17 mouse cellular contexts compared by ENCODE assay signal in genomic region chr12:116594457-116594856, GRCm38 (mm10).
DNase-seq lines count a peak whose midpoint lies in the region; ATAC-seq lines count a peak whose summit lies in the region.
"Had no signal": no experiment of that assay in that cellular context is flagged by ENCODE, and none has a peak within 500 bp of the region (broad histone marks: within the 10 kb centered on the region; RNA-seq: fewer than 3 reads in every experiment).

No protein-coding gene starts in this region.

- H3K4me1 ChIP-seq in neural tube, embryonic 12.5 days: peaks cover 10% of the 10 kb centered on the region
- H3K4me1 ChIP-seq in hindbrain, embryonic 14.5 days (replicated peaks; ENCODE audit: control insufficient read depth, insufficient read depth, low read length): peaks cover 26% of the 10 kb centered on the region
- peaks cover 32% of the 10 kb centered on the region for H3K4me1 ChIP-seq in neural tube, embryonic 15.5 days
- H3K4me1 ChIP-seq: intestine, embryonic 15.5 days; liver, embryonic 12.5 days had no signal

- no peak overlapping the region for H3K27ac ChIP-seq in neural tube, embryonic 12.5 days
- peak overlapping the region; percentile 21; the same call in 1 of the 2 replicates for H3K27ac ChIP-seq in hindbrain, embryonic 14.5 days
- peak overlapping the region; percentile 67 for H3K27ac ChIP-seq in neural tube, embryonic 15.5 days (replicated peaks)
- H3K27ac ChIP-seq: intestine, embryonic 15.5 days; limb, embryonic 10.5 days; liver, embryonic 12.5 days had no signal

- no peaks in the 10 kb centered on the region for H3K27me3 ChIP-seq in neural tube, embryonic 12.5 days (replicated peaks)
- no peaks in the 10 kb centered on the region for H3K27me3 ChIP-seq in hindbrain, embryonic 14.5 days (ENCODE audit: control insufficient read depth, insufficient read depth, low read length)
- no peaks in the 10 kb centered on the region for H3K27me3 ChIP-seq in neural tube, embryonic 15.5 days (replicated peaks)
- H3K27me3 ChIP-seq: intestine, embryonic 15.5 days; liver, embryonic 12.5 days had no signal

- no peak overlapping the region for H3K4me3 ChIP-seq in neural tube, embryonic 12.5 days
- no peak overlapping the region for H3K4me3 ChIP-seq in hindbrain, embryonic 14.5 days (replicated peaks; ENCODE audit: low read length)
- H3K4me3 ChIP-seq in neural tube, embryonic 15.5 days (replicated peaks): no peak overlapping the region
- H3K4me3 ChIP-seq: intestine, embryonic 15.5 days; limb, embryonic 10.5 days; liver, embryonic 12.5 days had no signal

- DNase-seq in heart, adult 11 months: peak; percentile 60
- no peak for DNase-seq in heart, postnatal 4 days
- no peak for DNase-seq in neural tube, embryonic 10.5 days (ENCODE audit: extremely low spot score, low spot score)
- no peak for DNase-seq in hindbrain, embryonic 14.5 days (ENCODE audit: low spot score)
- no peak for DNase-seq in embryo, embryonic 10 days (ENCODE audit: low spot score)
- no peak for DNase-seq in lung, postnatal 10 days
- DNase-seq: adrenal gland, postnatal 14 days; cerebellum, adult 8-10 months; embryo, embryonic 11 days; gastrocnemius, postnatal 36 days; kidney, postnatal 10 days; layer of hippocampus, postnatal 36 days had no signal

- no peak overlapping the region for H3K4me2 ChIP-seq in neural tube, embryonic 12.5 days (replicated peaks)
- H3K4me2 ChIP-seq in hindbrain, embryonic 14.5 days (replicated peaks): no peak overlapping the region
- no peak overlapping the region for H3K4me2 ChIP-seq in neural tube, embryonic 15.5 days
- H3K4me2 ChIP-seq: intestine, embryonic 15.5 days; liver, embryonic 12.5 days had no signal

- no peaks in the 10 kb centered on the region for H3K36me3 ChIP-seq in neural tube, embryonic 12.5 days
- H3K36me3 ChIP-seq in hindbrain, embryonic 14.5 days (replicated peaks; ENCODE audit: control insufficient read depth, insufficient read depth): no peaks in the 10 kb centered on the region
- no peaks in the 10 kb centered on the region for H3K36me3 ChIP-seq in neural tube, embryonic 15.5 days
- H3K36me3 ChIP-seq: intestine, embryonic 15.5 days; limb, embryonic 10.5 days; liver, embryonic 12.5 days had no signal

- peak; percentile 32; the same call in 1 of the 2 replicates for ATAC-seq in neural tube, embryonic 12.5 days (ENCODE audit: low FRiP score, low read depth)
- ATAC-seq in hindbrain, embryonic 14.5 days (ENCODE audit: low FRiP score): 0 out of 2 replicates have a peak, but pooled peaks have one; percentile 18
- ATAC-seq in neural tube, embryonic 15.5 days (ENCODE audit: low FRiP score): peak; percentile 53; the same call in 1 of the 2 replicates
- ATAC-seq: intestine, embryonic 15.5 days; liver, embryonic 12.5 days had no signal

- H3K9me3 ChIP-seq in neural tube, embryonic 12.5 days: no peaks in the 10 kb centered on the region
- H3K9me3 ChIP-seq in hindbrain, embryonic 14.5 days (ENCODE audit: control insufficient read depth, low read length): no peaks in the 10 kb centered on the region
- H3K9me3 ChIP-seq in neural tube, embryonic 15.5 days (replicated peaks): no peaks in the 10 kb centered on the region
- H3K9me3 ChIP-seq: intestine, embryonic 15.5 days; limb, embryonic 10.5 days; liver, embryonic 12.5 days had no signal

- 85% methylated on average over 8 of the region's 8 CpGs for WGBS in neural tube, embryonic 12.5 days
- WGBS in hindbrain, embryonic 14.5 days: 79% methylated on average over 8 of the region's 8 CpGs
- 43% methylated on average over 8 of the region's 8 CpGs for WGBS in neural tube, embryonic 15.5 days

- H3K9ac ChIP-seq in neural tube, embryonic 12.5 days: no peak overlapping the region
- no peak overlapping the region for H3K9ac ChIP-seq in hindbrain, embryonic 14.5 days
- no peak overlapping the region for H3K9ac ChIP-seq in neural tube, embryonic 15.5 days (replicated peaks)
- H3K9ac ChIP-seq: intestine, embryonic 15.5 days; liver, embryonic 12.5 days had no signal
